8 mouse cellular contexts compared by ENCODE assay signal in the genomic region with DNA sequence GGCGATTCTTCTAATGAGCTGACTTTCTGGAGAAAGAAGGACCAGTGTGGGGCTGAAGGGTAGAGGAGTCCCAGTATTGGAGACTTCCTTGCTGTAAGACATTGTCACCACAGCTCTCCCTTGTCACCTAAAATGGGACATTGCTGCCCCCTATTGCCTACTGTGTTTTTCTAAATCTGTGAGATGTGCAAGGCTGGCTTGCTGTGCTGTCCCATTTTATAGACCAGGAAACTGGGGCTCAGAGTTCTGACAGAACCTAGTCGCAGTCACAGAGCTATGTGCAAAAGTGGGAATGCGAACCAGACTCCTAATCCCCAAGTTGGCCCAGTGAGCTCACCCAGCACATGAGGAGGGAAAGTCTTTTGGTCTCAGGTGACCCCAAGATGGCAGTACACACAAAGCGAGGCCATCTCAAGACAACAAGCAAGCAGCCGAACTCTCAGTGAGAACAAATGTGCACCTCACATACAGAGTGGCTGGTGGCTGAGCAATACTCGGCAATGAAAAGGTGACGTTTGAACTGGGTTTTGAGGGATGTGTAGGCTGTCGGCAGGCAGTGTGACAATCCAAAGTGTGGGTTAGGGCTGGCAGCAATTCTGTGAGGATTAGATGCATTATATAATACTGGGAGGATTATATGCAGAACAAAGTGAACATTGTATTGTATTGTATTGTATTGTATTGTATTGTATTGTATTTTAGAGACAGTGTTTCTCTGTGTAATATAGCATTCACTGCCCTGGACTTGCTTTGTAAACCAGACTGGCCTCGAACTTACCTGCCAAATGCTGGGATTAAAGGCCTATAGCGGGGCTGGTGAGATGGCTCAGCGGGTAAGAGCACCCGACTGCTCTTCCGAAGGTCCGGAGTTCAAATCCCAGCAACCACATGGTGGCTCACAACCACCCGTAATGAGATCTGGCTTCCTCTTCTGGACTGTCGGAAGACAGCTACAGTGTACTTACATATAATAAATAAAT. TPM values are rescaled to one million over a fixed set of nuclear protein-coding genes. Genes with fewer than 3 reads are reported as not detected.
DNase-seq lines count a peak whose midpoint lies in the region; ATAC-seq and TF ChIP-seq lines count a peak whose summit lies in the region.

No protein-coding gene starts in this region.

- peak; percentile 80 for DNase-seq in gastrocnemius, adult 18-20 months (ENCODE audit: low spot score)
- DNase-seq in gastrocnemius, postnatal 4 days (ENCODE audit: low spot score in 2 of 2): no peak
- DNase-seq in B cell, adult 2 months: peak; percentile 74 to 76
- DNase-seq in heart, adult 9 months (ENCODE audit: low spot score in 2 of 2): peak; percentile 49 to 72
- DNase-seq in left cerebral cortex, adult 2 months (ENCODE audit: extremely low spot score in 1 of 2, low spot score in 2 of 2): peak; percentile 59 to 67

- no peak overlapping the region for H3K4me3 ChIP-seq in bone marrow, adult 2 months (replicated peaks; ENCODE audit: control insufficient read depth, low read depth, low read length)
- H3K4me3 ChIP-seq in left cerebral cortex, adult 2 months: no peak overlapping the region

- no peak overlapping the region for H3K27ac ChIP-seq in bone marrow, adult 2 months (ENCODE audit: control insufficient read depth, insufficient read depth, low read depth, low read length, poor library complexity)
- H3K27ac ChIP-seq in left cerebral cortex, adult 2 months: peak overlapping the region; percentile 72

- peak; percentile 48 for TF ChIP-seq CTCF in bone marrow, adult 2 months (IDR thresholded peaks at IDR 0.05; ENCODE audit: control insufficient read depth, insufficient read depth, low read length)
- TF ChIP-seq CTCF in left cerebral cortex, adult 2 months (IDR thresholded peaks at IDR 0.05): peak; percentile 66

- intact Hi-C loops in left cerebral cortex, adult 2 months (cut with DNase I): loop anchor here (1.0 to 10.0 kb wide), 4 partner anchors 56 to 184 kb away; partner anchors contain the start of gene Snrnp35

- peak; percentile 52; the same call in 1 of the 2 replicates for ATAC-seq in neutrophil, adult 5-6 weeks (ENCODE audit: extremely low read depth, insufficient number of reproducible peaks, low FRiP score, poor library complexity, severe bottlenecking)
- ATAC-seq in activated CD4-positive, CD25-positive, alpha-beta regulatory T cell, adult 4 months: no peak

- no peak for TF ChIP-seq POLR2A in bone marrow, adult 2 months (IDR thresholded peaks at IDR 0.05; ENCODE audit: borderline replicate concordance, control insufficient read depth, low read depth, low read length)

- WGBS in bone marrow, adult 2 months: 71% methylated on average over 16 of the region's 16 CpGs

- no peaks in the 10 kb centered on the region; the same call in 1 of the 2 replicates for H3K4me1 ChIP-seq in bone marrow, adult 2 months (ENCODE audit: control insufficient read depth, insufficient read depth, low read length)

RNA-seq across cellular contexts. Expression of gene Tmed2, which starts 1.4 kb away (rescaled TPM):
- 100 to 1,000 TPM; 145 to 151 TPM for total RNA-seq in gastrocnemius, adult 18-20 months (2021)
- total RNA-seq in gastrocnemius, postnatal 4 days (2021): 100 to 1,000 TPM; 174 to 192 TPM
- polyA plus RNA-seq in bone marrow, adult 2 months (2011; ENCODE audit: insufficient read depth, insufficient read length, low replicate concordance, missing spikeins): 117 TPM in 2 replicates
- 10 to 100 TPM; 95.4 to 98.9 TPM for total RNA-seq in left cerebral cortex, adult 2 months (2021)
- 321 and 409 TPM in 2 replicates for total RNA-seq in neutrophil, adult 5-6 weeks (2017)
- 10 to 100 TPM; 67.0 to 80.4 TPM for polyA plus RNA-seq in activated CD4-positive, CD25-positive, alpha-beta regulatory T cell, adult 4 months (2017; shearing (Covaris generic))

RNA-seq across cellular contexts. Expression of gene Rilpl1, which starts 7.9 kb away (rescaled TPM):
- total RNA-seq in gastrocnemius, adult 18-20 months (2021): 100 to 1,000 TPM; 261 to 262 TPM
- total RNA-seq in gastrocnemius, postnatal 4 days (2021): 10 to 100 TPM; 60.9 to 75.3 TPM
- 1.4 and 6.2 TPM in 2 replicates for polyA plus RNA-seq in bone marrow, adult 2 months (2011; ENCODE audit: insufficient read depth, insufficient read length, low replicate concordance, missing spikeins)
- 10 to 100 TPM; 84.6 to 84.8 TPM for total RNA-seq in left cerebral cortex, adult 2 months (2021)
- 1.2 and 1.7 TPM in 2 replicates for total RNA-seq in neutrophil, adult 5-6 weeks (2017)
- polyA plus RNA-seq in activated CD4-positive, CD25-positive, alpha-beta regulatory T cell, adult 4 months (2017; shearing (Covaris generic)): under 1 TPM; 0.69 to 0.86 TPM

RNA-seq across cellular contexts. Expression of gene Ddx55, which starts 13.6 kb away (rescaled TPM):
- 1 to 10 TPM; 4.1 to 4.2 TPM for total RNA-seq in gastrocnemius, adult 18-20 months (2021)
- total RNA-seq in gastrocnemius, postnatal 4 days (2021): 10 to 100 TPM in 1 of 2 experiments, 1 to 10 TPM in 1; 7.4 to 11.1 TPM
- 11.7 and 22.9 TPM in 2 replicates for polyA plus RNA-seq in bone marrow, adult 2 months (2011; ENCODE audit: insufficient read depth, insufficient read length, low replicate concordance, missing spikeins)
- 10 to 100 TPM; 25.8 to 28.3 TPM for total RNA-seq in left cerebral cortex, adult 2 months (2021)
- 27.7 and 28.2 TPM in 2 replicates for total RNA-seq in neutrophil, adult 5-6 weeks (2017)
- 10 to 100 TPM; 16.3 to 16.6 TPM for polyA plus RNA-seq in activated CD4-positive, CD25-positive, alpha-beta regulatory T cell, adult 4 months (2017; shearing (Covaris generic))

RNA-seq across cellular contexts. Expression of gene Eif2b1, which starts 39.8 kb away (rescaled TPM):
- total RNA-seq in gastrocnemius, adult 18-20 months (2021): 10 to 100 TPM; 36.0 to 36.2 TPM
- 10 to 100 TPM; 47.4 to 47.9 TPM for total RNA-seq in gastrocnemius, postnatal 4 days (2021)
- 14.9 and 16.6 TPM in 2 replicates for polyA plus RNA-seq in bone marrow, adult 2 months (2011; ENCODE audit: insufficient read depth, insufficient read length, low replicate concordance, missing spikeins)
- 10 to 100 TPM; 35.1 to 37.7 TPM for total RNA-seq in left cerebral cortex, adult 2 months (2021)
- 24.1 and 24.7 TPM in 2 replicates for total RNA-seq in neutrophil, adult 5-6 weeks (2017)
- 10 to 100 TPM; 49.2 to 55.6 TPM for polyA plus RNA-seq in activated CD4-positive, CD25-positive, alpha-beta regulatory T cell, adult 4 months (2017; shearing (Covaris generic))

RNA-seq across cellular contexts. Expression of gene Gtf2h3, which starts 39.8 kb away (rescaled TPM):
- 10 to 100 TPM; 17.0 to 18.1 TPM for total RNA-seq in gastrocnemius, adult 18-20 months (2021)
- 10 to 100 TPM; 22.6 to 24.8 TPM for total RNA-seq in gastrocnemius, postnatal 4 days (2021)
- 7.8 and 8.3 TPM in 2 replicates for polyA plus RNA-seq in bone marrow, adult 2 months (2011; ENCODE audit: insufficient read depth, insufficient read length, low replicate concordance, missing spikeins)
- total RNA-seq in left cerebral cortex, adult 2 months (2021): 10 to 100 TPM; 26.6 to 28.6 TPM
- total RNA-seq in neutrophil, adult 5-6 weeks (2017): 18.7 and 25.5 TPM in 2 replicates
- 10 to 100 TPM; 52.7 to 61.3 TPM for polyA plus RNA-seq in activated CD4-positive, CD25-positive, alpha-beta regulatory T cell, adult 4 months (2017; shearing (Covaris generic))

Comparison
In these comparisons a context has a peak if more than half of its experiments do, and no peak if none do; other contexts are left out.
1. DNase-seq: peak in gastrocnemius, adult 18-20 months (single experiment), B cell, adult 2 months (2 of 2), heart, adult 9 months (2 of 2) and left cerebral cortex, adult 2 months (2 of 2); none in gastrocnemius, postnatal 4 days (0 of 2).
2. RNA of gene Rilpl1, which starts 7.9 kb away (total RNA-seq): 261 to 262 TPM in gastrocnemius, adult 18-20 months, 84.6 to 84.8 TPM in left cerebral cortex, adult 2 months and 60.9 to 75.3 TPM in gastrocnemius, postnatal 4 days; 1.2 to 1.7 TPM in neutrophil, adult 5-6 weeks; every median in the first group is over 10 times any median in the second.